Mouse (Mus musculus): ENCODE results near the gene Kif3c. TPM values are rescaled to one million over a fixed set of nuclear protein-coding genes. Genes with fewer than 3 reads are reported as not detected.

Gene Kif3c
- total and polyA plus RNA-seq, 3 experiments, result 2.5 to 5.6 TPM; not detected in 1

GRCm38 (mm10) chr12:3425375-3426341 lies 60.7 kb downstream of the Kif3c start:
- H3K9me3 ChIP-seq (replicated peaks; ENCODE audit: insufficient read depth, low read length), result no peaks in the 10 kb centered on the region
- H3K9ac ChIP-seq (ENCODE audit: control insufficient read depth, low read depth, low read length, poor library complexity, severe bottlenecking), result peak overlapping the region; percentile 79
- peak overlapping the region; percentile 73 to 74 for H3K4me3 ChIP-seq (ENCODE audit: control insufficient read depth in 1 of 2, insufficient read depth in 1 of 2, low read depth in 2 of 2, low read length in 2 of 2)
- H3K36me3 ChIP-seq (ENCODE audit: control insufficient read depth in 1 of 2, insufficient read depth in 2 of 2, low read length in 2 of 2), result peaks cover 0 to 33% of the 10 kb centered on the region in 2 experiments; a peak in 2 of 4 replicates
- peaks cover 49% of the 10 kb centered on the region for H3K79me2 ChIP-seq (ENCODE audit: control insufficient read depth, insufficient read depth, low read length, poor library complexity)
- H3K27ac ChIP-seq (ENCODE audit: control insufficient read depth, low read depth, low read length), result peak overlapping the region; percentile 98
- peaks cover 14 to 23% of the 10 kb centered on the region in 2 experiments for H3K4me1 ChIP-seq (ENCODE audit: control insufficient read depth in 1 of 2, insufficient read depth in 2 of 2, low read length in 2 of 2)
- peak; percentile 78 for DNase-seq (ENCODE audit: low read depth, low spot score)
- no peaks in the 10 kb centered on the region for H3K27me3 ChIP-seq (ENCODE audit: control insufficient read depth in 1 of 2, insufficient read depth in 2 of 2, low read length in 2 of 2)
- TF ChIP-seq JUND (IDR thresholded peaks at IDR 0.05; ENCODE audit: low read depth, low read length), result 0 out of 2 replicates have a peak, but pooled peaks have one; percentile 14
- peak in 1 of 2 experiments; percentile 29; a peak in 1 of 4 replicates for TF ChIP-seq EP300 (IDR thresholded peaks at IDR 0.05; ENCODE audit: low read depth in 1 of 2, low read length in 2 of 2)
- no peak for TF ChIP-seq NRF1 (IDR thresholded peaks at IDR 0.05; ENCODE audit: insufficient read depth, low read depth, low read length, poor library complexity, severe bottlenecking)
- no peak for TF ChIP-seq UBTF (IDR thresholded peaks at IDR 0.05; ENCODE audit: borderline replicate concordance, insufficient read depth, low read depth, low read length)
- 0 out of 2 replicates have a peak, but pooled peaks have one; percentile 44 for TF ChIP-seq TBP (IDR thresholded peaks at IDR 0.05; ENCODE audit: low read depth, low read length)
- TF ChIP-seq MAZ (IDR thresholded peaks at IDR 0.05; ENCODE audit: low read depth, low read length), result no peak
- no peak for TF ChIP-seq SMC3 (IDR thresholded peaks at IDR 0.05; ENCODE audit: low read depth, low read length)
- TF ChIP-seq MXI1 (IDR thresholded peaks at IDR 0.05; ENCODE audit: low read depth, low read length), result peak; percentile 82
- peak in 2 of 3 experiments; percentile 12 to 40; a peak in 2 of 6 replicates for TF ChIP-seq CTCF (IDR thresholded peaks at IDR 0.05 in 2 of 3, conservative IDR thresholded peaks at IDR 0.05 in 1 of 3; ENCODE audit: control insufficient read depth in 1 of 3, insufficient read depth in 1 of 3, low read depth in 2 of 3, low read length in 3 of 3, poor library complexity in 1 of 3, severe bottlenecking in 1 of 3)
- no peak for TF ChIP-seq ZKSCAN1 (IDR thresholded peaks at IDR 0.05; ENCODE audit: low read depth, low read length)
- no peak for TF ChIP-seq TAL1 (IDR thresholded peaks at IDR 0.05; ENCODE audit: low read length)
- TF ChIP-seq POLR2AphosphoS5 (IDR thresholded peaks at IDR 0.05; ENCODE audit: borderline replicate concordance, low read depth, low read length), result no peak
- no peak for TF ChIP-seq CHD2 (IDR thresholded peaks at IDR 0.05; ENCODE audit: low read length)
- no peak; a peak in 1 of 4 replicates for TF ChIP-seq POLR2A (IDR thresholded peaks at IDR 0.05; ENCODE audit: control insufficient read depth in 1 of 2, insufficient read depth in 1 of 2, low read depth in 1 of 2, low read length in 2 of 2, poor library complexity in 1 of 2)
- no peak for TF ChIP-seq MAFK (IDR thresholded peaks at IDR 0.05; ENCODE audit: borderline replicate concordance, low read depth, low read length)
- TF ChIP-seq GABPA (IDR thresholded peaks at IDR 0.05; ENCODE audit: low read depth, low read length), result no peak
- peak; percentile 90 for TF ChIP-seq MYC (IDR thresholded peaks at IDR 0.05; ENCODE audit: low read depth, low read length)
- TF ChIP-seq HCFC1 (IDR thresholded peaks at IDR 0.05; ENCODE audit: low read depth, low read length), result no peak
- no peak for TF ChIP-seq KAT2A (conservative IDR thresholded peaks at IDR 0.05; ENCODE audit: low read depth, low read length)
- no peak for TF ChIP-seq ZNF384 (IDR thresholded peaks at IDR 0.05; ENCODE audit: low read depth, low read length)
- TF ChIP-seq CHD1 (IDR thresholded peaks at IDR 0.05; ENCODE audit: low read depth, low read length), result peak; percentile 37; the same call in 1 of the 2 replicates
- TF ChIP-seq POLR2AphosphoS2 (IDR thresholded peaks at IDR 0.05; ENCODE audit: low read length), result no peak
- no peak for TF ChIP-seq MEF2A (IDR thresholded peaks at IDR 0.05; ENCODE audit: extremely low read depth, insufficient replicate concordance, low read depth, low read length, poor library complexity, severe bottlenecking)
- TF ChIP-seq USF1 (IDR thresholded peaks at IDR 0.05; ENCODE audit: low read depth, low read length), result no peak
- no peak for TF ChIP-seq NELFE (IDR thresholded peaks at IDR 0.05; ENCODE audit: low read depth, low read length)
- no peak for TF ChIP-seq ZMIZ1 (IDR thresholded peaks at IDR 0.05; ENCODE audit: low read depth, low read length)
- TF ChIP-seq ELF1 (IDR thresholded peaks at IDR 0.05; ENCODE audit: low read depth, low read length), result no peak
- no peak for TF ChIP-seq ZC3H11A (IDR thresholded peaks at IDR 0.05; ENCODE audit: low read depth, low read length)
- TF ChIP-seq USF2 (IDR thresholded peaks at IDR 0.05; ENCODE audit: borderline replicate concordance in 1 of 2, insufficient read depth in 1 of 2, low read depth in 1 of 2, low read length in 2 of 2), result no peak
- no peak; the same call in 1 of the 2 replicates for TF ChIP-seq SIN3A (IDR thresholded peaks at IDR 0.05; ENCODE audit: low read length)
- TF ChIP-seq MAX (IDR thresholded peaks at IDR 0.05; ENCODE audit: low read length), result peak; percentile 52; the same call in 1 of the 2 replicates
- no peak for TF ChIP-seq E2F4 (IDR thresholded peaks at IDR 0.05; ENCODE audit: borderline replicate concordance, low read depth, low read length)
- TF ChIP-seq TCF12 (IDR thresholded peaks at IDR 0.05; ENCODE audit: low read depth, low read length), result no peak
- no peak for TF ChIP-seq ETS1 (IDR thresholded peaks at IDR 0.05; ENCODE audit: low read depth, low read length)
